Mouse (Mus musculus): ENCODE results near the gene Ces1c. TPM values are rescaled to one million over a fixed set of nuclear protein-coding genes. Genes with fewer than 3 reads are reported as not detected.

Gene Ces1c
- total and polyA plus RNA-seq, 3 experiments, result not detected

- Histone ChIP-seq H3K4me3 (replicated peaks in 1 of 3; ENCODE audit: low read depth in 2 of 3, low read length in 2 of 3, poor library complexity in 1 of 3) (no peak overlapping the region), H3K4me1 (ENCODE audit: control insufficient read depth in 1 of 2, insufficient read depth in 2 of 2) (peaks cover 0 to 20% of the 10 kb centered on the region in 2 experiments; a peak in 2 of 4 replicates), H3K9ac (ENCODE audit: insufficient read depth, low read depth) (no peak overlapping the region), H3K79me2 (replicated peaks; ENCODE audit: control insufficient read depth, extremely low read depth, insufficient read depth, poor library complexity, severe bottlenecking) (no peaks in the 10 kb centered on the region), H3K4me2 (ENCODE audit: insufficient read depth, low read depth, poor library complexity, severe bottlenecking) (no peak overlapping the region), H3K9me3 (replicated peaks; ENCODE audit: low read length) (no peaks in the 10 kb centered on the region), H3K27me3 (replicated peaks) (no peaks in the 10 kb centered on the region), H3K36me3 (replicated peaks in 1 of 2; ENCODE audit: control insufficient read depth in 1 of 2, insufficient read depth in 1 of 2, low read length in 1 of 2) (no peaks in the 10 kb centered on the region), H3K27ac (ENCODE audit: insufficient read depth, low read depth) (no peak overlapping the region)
- in situ Hi-C loops (cut with MboI; ENCODE audit: low pct_ligation_motif_present, low pct_unique_long_range_greater_than_20kb, low sequenced_read_pairs), result no loop called here
- TF ChIP-seq PAX5 (IDR thresholded peaks at IDR 0.05; ENCODE audit: low read length) (no peak), ZC3H11A (IDR thresholded peaks at IDR 0.05; ENCODE audit: low read depth, low read length) (no peak), USF2 (conservative IDR thresholded peaks at IDR 0.05; ENCODE audit: low read depth, low read length) (no peak), ELF1 (IDR thresholded peaks at IDR 0.05; ENCODE audit: low read depth, low read length) (no peak), MAFK (IDR thresholded peaks at IDR 0.05; ENCODE audit: insufficient replicate concordance, low read length) (no peak), BHLHE40 (IDR thresholded peaks at IDR 0.05; ENCODE audit: low read depth, low read length) (no peak), CHD2 (IDR thresholded peaks at IDR 0.05; ENCODE audit: low read length) (no peak), ETS1 (conservative IDR thresholded peaks at IDR 0.05; ENCODE audit: low read depth, low read length) (no peak), TCF12 (IDR thresholded peaks at IDR 0.05; ENCODE audit: low read depth, low read length) (no peak), RCOR1 (conservative IDR thresholded peaks at IDR 0.05; ENCODE audit: low read depth, low read length) (no peak), MEF2A (IDR thresholded peaks at IDR 0.05; ENCODE audit: borderline replicate concordance, low read depth, low read length) (no peak), JUN (IDR thresholded peaks at IDR 0.05; ENCODE audit: insufficient read depth, low read depth, low read length) (no peak), CHD1 (IDR thresholded peaks at IDR 0.05; ENCODE audit: low read depth, low read length) (no peak), NRF1 (IDR thresholded peaks at IDR 0.05; ENCODE audit: low read depth, low read length) (no peak), SMC3 (IDR thresholded peaks at IDR 0.05; ENCODE audit: low read depth, low read length) (no peak), IRF4 (IDR thresholded peaks at IDR 0.05; ENCODE audit: low read depth, low read length) (no peak), USF1 (IDR thresholded peaks at IDR 0.05; ENCODE audit: low read depth, low read length) (no peak), EP300 (IDR thresholded peaks at IDR 0.05; ENCODE audit: low read length) (no peak), CTCF (conservative IDR thresholded peaks at IDR 0.05 in 1 of 2, IDR thresholded peaks at IDR 0.05 in 1 of 2; ENCODE audit: low read depth in 2 of 2, low read length in 2 of 2) (no peak), SIN3A (IDR thresholded peaks at IDR 0.05; ENCODE audit: low read length) (no peak)
- DNase-seq (ENCODE audit: extremely low read depth), result no peak
- dilution Hi-C loops (cut with MboI; ENCODE audit: extremely low pct_ligation_motif_present, extremely low pct_unique_long_range_greater_than_20kb, low sequenced_read_pairs), result no loop called here
Measured at GRCm38 (mm10) chr8:93176593-93176992, 45.5 kb upstream of the Ces1c start.

- Histone ChIP-seq H3K27ac (ENCODE audit: insufficient read depth, low read depth) (no peak overlapping the region), H3K9me3 (replicated peaks; ENCODE audit: low read length) (no peaks in the 10 kb centered on the region), H3K4me1 (ENCODE audit: control insufficient read depth in 1 of 2, insufficient read depth in 2 of 2) (peaks cover 0 to 22% of the 10 kb centered on the region in 2 experiments; a peak in 2 of 4 replicates), H3K4me2 (ENCODE audit: insufficient read depth, low read depth, poor library complexity, severe bottlenecking) (no peak overlapping the region), H3K36me3 (replicated peaks in 1 of 2; ENCODE audit: control insufficient read depth in 1 of 2, insufficient read depth in 1 of 2, low read length in 1 of 2) (no peaks in the 10 kb centered on the region), H3K79me2 (replicated peaks; ENCODE audit: control insufficient read depth, extremely low read depth, insufficient read depth, poor library complexity, severe bottlenecking) (no peaks in the 10 kb centered on the region), H3K27me3 (replicated peaks) (no peaks in the 10 kb centered on the region), H3K9ac (ENCODE audit: insufficient read depth, low read depth) (no peak overlapping the region), H3K4me3 (replicated peaks in 1 of 3; ENCODE audit: low read depth in 2 of 3, low read length in 2 of 3, poor library complexity in 1 of 3) (no peak overlapping the region)
- TF ChIP-seq MEF2A (IDR thresholded peaks at IDR 0.05; ENCODE audit: borderline replicate concordance, low read depth, low read length) (no peak), JUND (conservative IDR thresholded peaks at IDR 0.05; ENCODE audit: low read depth, low read length) (no peak), NRF1 (IDR thresholded peaks at IDR 0.05; ENCODE audit: low read depth, low read length) (no peak), JUN (IDR thresholded peaks at IDR 0.05; ENCODE audit: insufficient read depth, low read depth, low read length) (no peak), USF1 (IDR thresholded peaks at IDR 0.05; ENCODE audit: low read depth, low read length) (no peak), MAFK (IDR thresholded peaks at IDR 0.05; ENCODE audit: insufficient replicate concordance, low read length) (no peak), ELF1 (IDR thresholded peaks at IDR 0.05; ENCODE audit: low read depth, low read length) (no peak), GABPA (IDR thresholded peaks at IDR 0.05; ENCODE audit: insufficient replicate concordance, low read depth, low read length) (no peak), IRF4 (IDR thresholded peaks at IDR 0.05; ENCODE audit: low read depth, low read length) (no peak), ZNF384 (IDR thresholded peaks at IDR 0.05; ENCODE audit: low read depth, low read length) (no peak), TBP (conservative IDR thresholded peaks at IDR 0.05; ENCODE audit: low read depth, low read length) (no peak), HCFC1 (IDR thresholded peaks at IDR 0.05; ENCODE audit: low read depth, low read length) (no peak)
- no peak for DNase-seq (ENCODE audit: extremely low read depth)
- dilution Hi-C loops (cut with MboI; ENCODE audit: extremely low pct_ligation_motif_present, extremely low pct_unique_long_range_greater_than_20kb, low sequenced_read_pairs), result no loop called here
- in situ Hi-C loops (cut with MboI; ENCODE audit: low pct_ligation_motif_present, low pct_unique_long_range_greater_than_20kb, low sequenced_read_pairs), result no loop called here
Measured at GRCm38 (mm10) chr8:93174554-93174953, 43.5 kb upstream of the Ces1c start.
